In genomic region chr4:99199757-99200251, GRCm38 (mm10) we compare ENCODE assay signal across 9 mouse cellular contexts. TPM values are rescaled to one million over a fixed set of nuclear protein-coding genes. Genes with fewer than 3 reads are reported as not detected.
DNase-seq lines count a peak whose midpoint lies in the region; ATAC-seq and TF ChIP-seq lines count a peak whose summit lies in the region.
"Had no signal": no experiment of that assay in that cellular context is flagged by ENCODE, and none has a peak within 500 bp of the region (broad histone marks: within the 10 kb centered on the region; RNA-seq: fewer than 3 reads in every experiment).

No protein-coding gene starts in this region.

- peaks cover 23% of the 10 kb centered on the region for H3K4me1 ChIP-seq in E14TG2a.4 (replicated peaks; ENCODE audit: low read depth, low read length)
- 0 out of 2 replicates have a peak, but pooled peaks cover 1% of the 10 kb centered on the region for H3K4me1 ChIP-seq in heart, postnatal 0 days (ENCODE audit: control insufficient read depth, insufficient read depth)
- no peaks in the 10 kb centered on the region for H3K4me1 ChIP-seq in midbrain, embryonic 11.5 days (ENCODE audit: control insufficient read depth, insufficient read depth, low read length)

- 46% methylated on average over 13 of the region's 13 CpGs for WGBS in heart, postnatal 0 days
- WGBS in midbrain, embryonic 11.5 days = 78% methylated on average over 13 of the region's 13 CpGs

- no peak overlapping the region for H3K9ac ChIP-seq in heart, postnatal 0 days (replicated peaks; ENCODE audit: low read depth, low read length)
- no peak overlapping the region for H3K9ac ChIP-seq in midbrain, embryonic 11.5 days (ENCODE audit: low read length)

- H3K4me3 ChIP-seq in gastrocnemius, adult 2 months = peak overlapping the region; percentile 39
- H3K4me3 ChIP-seq in E14TG2a.4 (replicated peaks; ENCODE audit: low read length) = peak overlapping the region; percentile 29; the same call in 1 of the 2 replicates
- no peak overlapping the region for H3K4me3 ChIP-seq in heart, postnatal 0 days (ENCODE audit: low read depth, low read length)
- H3K4me3 ChIP-seq in midbrain, embryonic 11.5 days (ENCODE audit: low read depth, low read length) = no peak overlapping the region

- peak overlapping the region; percentile 55 for H3K27ac ChIP-seq in gastrocnemius, adult 2 months
- H3K27ac ChIP-seq in heart, postnatal 0 days (ENCODE audit: low read depth) = no peak overlapping the region
- no peak overlapping the region for H3K27ac ChIP-seq in midbrain, embryonic 11.5 days (ENCODE audit: low read depth, low read length)

- H3K27me3 ChIP-seq in E14TG2a.4 (ENCODE audit: insufficient read depth, low read length) = no peaks in the 10 kb centered on the region
- H3K27me3 ChIP-seq in heart, postnatal 0 days (ENCODE audit: control insufficient read depth, insufficient read depth, low read length) = no peaks in the 10 kb centered on the region
- no peaks in the 10 kb centered on the region for H3K27me3 ChIP-seq in midbrain, embryonic 11.5 days (ENCODE audit: control insufficient read depth, insufficient read depth, low read length)

- TF ChIP-seq CTCF in gastrocnemius, adult 2 months (IDR thresholded peaks at IDR 0.05) = no peak
- TF ChIP-seq CTCF in E14TG2a.4 (conservative IDR thresholded peaks at IDR 0.05; ENCODE audit: low read length) = no peak
- TF ChIP-seq CTCF in heart, postnatal 0 days (IDR thresholded peaks at IDR 0.05; ENCODE audit: low read depth) = no peak

- H3K36me3 ChIP-seq in E14TG2a.4 (ENCODE audit: insufficient read depth, low read length) = no peaks in the 10 kb centered on the region
- no peaks in the 10 kb centered on the region for H3K36me3 ChIP-seq in heart, postnatal 0 days (replicated peaks; ENCODE audit: control insufficient read depth, insufficient read depth, low read length)
- no peaks in the 10 kb centered on the region for H3K36me3 ChIP-seq in midbrain, embryonic 11.5 days (ENCODE audit: control insufficient read depth, insufficient read depth, low read length)

- H3K4me2 ChIP-seq in heart, postnatal 0 days (ENCODE audit: low read depth, low read length) = 0 out of 2 replicates have a peak overlapping the region, but pooled peaks have one; percentile 12
- H3K4me2 ChIP-seq in midbrain, embryonic 11.5 days = no peak overlapping the region

- no peak for TF ChIP-seq EP300 in heart, postnatal 0 days (IDR thresholded peaks at IDR 0.05; ENCODE audit: low read depth)

- peak; percentile 22 for DNase-seq in gastrocnemius, adult 2 months
- no peak for DNase-seq in gastrocnemius, postnatal 4 days (ENCODE audit: low spot score in 2 of 2)
- no peak for DNase-seq in heart, postnatal 0 days (ENCODE audit: low spot score)
- DNase-seq in left cerebral cortex, postnatal 4 days = no peak
- no peak for DNase-seq in midbrain, embryonic 11.5 days (ENCODE audit: low spot score, missing footprints)
- no peak for DNase-seq in cerebellum, adult 18-20 months
- DNase-seq: kidney, adult 8-10 months had no signal

- peaks cover 8% of the 10 kb centered on the region; the same call in 1 of the 2 replicates for H3K9me3 ChIP-seq in E14TG2a.4 (ENCODE audit: low read length)
- no peaks in the 10 kb centered on the region for H3K9me3 ChIP-seq in heart, postnatal 0 days (replicated peaks; ENCODE audit: control insufficient read depth, low read length)
- H3K9me3 ChIP-seq in midbrain, embryonic 11.5 days (ENCODE audit: control insufficient read depth, low read length) = no peaks in the 10 kb centered on the region

- no peak for ATAC-seq in heart, postnatal 0 days (ENCODE audit: insufficient read depth, low read depth)
- peak; percentile 92 for ATAC-seq in megakaryocyte, adult 5-6 weeks (ENCODE audit: poor library complexity, severe bottlenecking)
- ATAC-seq in midbrain, embryonic 11.5 days (ENCODE audit: low FRiP score) = no peak

- intact Hi-C loops in gastrocnemius, adult 2 months (cut with DNase I) = no loop called here
- intact Hi-C loops in left cerebral cortex, postnatal 4 days (cut with DNase I) = no loop called here

RNA-seq across cellular contexts. Expression of gene Atg4c, which starts 6.1 kb away (rescaled TPM):
- total RNA-seq in gastrocnemius, adult 2 months (2021) = 1 to 10 TPM; 7.3 to 8.0 TPM
- 10 to 100 TPM in 1 of 2 experiments, 1 to 10 TPM in 1; 7.8 to 11.6 TPM for total RNA-seq in gastrocnemius, postnatal 4 days (2021)
- total RNA-seq in heart, postnatal 0 days (2014; rRNA removed; ENCODE audit: low replicate concordance) = 2.4 and 15.2 TPM in 2 replicates
- 6.2 and 6.7 TPM in 2 replicates for polyA plus RNA-seq in heart, postnatal 0 days (2015; fragmentation: Nextera tagmentation; extraction: Ambion mirVana)
- 42.2 and 54.4 TPM in 2 replicates for total RNA-seq in megakaryocyte, adult 5-6 weeks (2015)
- 16.2 and 20.2 TPM in 2 replicates for total RNA-seq in megakaryocyte, adult 5-6 weeks (2017)
- 10 to 100 TPM; 23.5 to 25.0 TPM for total RNA-seq in left cerebral cortex, postnatal 4 days (2021)
- 13.7 and 16.7 TPM in 2 replicates for polyA plus RNA-seq in midbrain, embryonic 11.5 days (2014; fragmentation: Nextera tagmentation; extraction: Ambion mirVana)

Comparison
In these comparisons a context has a peak if more than half of its experiments do, and no peak if none do; other contexts are left out.
1. H3K4me3 ChIP-seq: peak in gastrocnemius, adult 2 months (single experiment) and E14TG2a.4 (single experiment); none in heart, postnatal 0 days (single experiment) and midbrain, embryonic 11.5 days (single experiment).